Mouse (Mus musculus): ENCODE results near the gene Gm20547. TPM values are rescaled to one million over a fixed set of nuclear protein-coding genes. Genes with fewer than 3 reads are reported as not detected.

Gene Gm20547
- total RNA-seq (2023), result not detected

DNA sequence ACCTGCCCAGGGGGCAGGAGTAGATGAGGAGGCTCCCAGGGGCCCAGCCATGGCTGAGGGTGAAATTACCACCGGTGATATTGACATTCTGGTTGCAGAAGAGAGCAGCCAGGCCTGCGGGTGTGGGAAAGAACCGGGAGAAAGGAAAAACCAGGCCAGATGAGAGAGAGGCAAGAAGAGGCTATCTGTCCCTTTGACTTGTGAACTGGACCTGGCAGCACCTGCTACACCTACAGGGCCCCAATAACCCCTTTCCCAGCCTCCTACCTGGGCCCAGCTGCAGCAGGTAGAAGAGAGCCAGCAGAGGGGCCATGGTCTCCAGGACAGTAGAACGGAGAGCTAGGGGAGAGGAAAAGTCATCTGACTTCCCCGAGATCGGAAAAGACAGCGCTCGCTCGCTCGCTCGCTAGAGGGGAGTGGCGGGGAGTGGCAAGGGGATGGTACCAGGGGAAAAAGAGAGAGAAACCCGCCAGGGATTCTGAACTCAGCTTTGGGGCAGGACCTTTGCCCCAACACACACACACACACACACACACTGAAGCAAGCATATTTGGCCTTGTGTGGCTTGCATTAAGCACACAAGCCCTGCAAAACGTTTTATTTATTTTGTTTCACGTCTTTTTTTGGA lies at the start of gene Gm20547:
Gene Gm20547 (minus strand): TSS at position 360 of the 628 bp plus-strand sequence.

DNA sequence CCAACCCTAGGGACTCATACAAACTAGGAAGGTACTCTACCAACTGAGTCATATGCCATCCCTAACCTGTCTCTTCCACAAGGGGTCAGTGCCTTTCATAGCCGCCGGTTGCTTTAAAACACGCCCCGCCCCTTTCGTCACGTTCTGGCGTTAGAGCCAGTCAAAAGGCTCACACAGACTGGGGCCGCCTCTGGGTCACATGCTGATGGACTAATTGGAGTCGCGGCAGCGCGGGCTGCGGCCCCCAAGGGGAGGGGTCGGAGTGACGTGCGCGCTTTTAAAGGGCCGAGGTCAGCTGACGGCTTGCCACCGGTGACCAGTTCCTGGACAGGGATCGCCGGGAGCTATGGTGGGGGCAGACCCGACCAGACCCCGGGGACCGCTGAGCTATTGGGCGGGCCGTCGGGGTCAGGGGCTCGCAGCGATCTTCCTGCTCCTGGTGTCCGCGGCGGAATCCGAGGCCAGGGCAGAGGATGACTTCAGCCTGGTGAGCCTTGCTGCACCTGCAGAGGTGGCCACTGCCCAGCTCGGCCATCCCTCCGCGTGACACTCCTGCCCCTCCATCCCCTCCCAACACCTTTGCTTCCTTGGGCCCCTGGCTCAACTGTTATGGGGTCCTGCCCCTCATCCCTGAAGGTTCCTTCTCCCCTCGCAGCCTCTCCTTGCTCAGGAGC lies 49.4 kb upstream of the Gm20547 start, which contains the start of gene Neu1:
Gene Neu1 (plus strand): TSS at position 193 of the 674 bp plus-strand sequence.

DNA sequence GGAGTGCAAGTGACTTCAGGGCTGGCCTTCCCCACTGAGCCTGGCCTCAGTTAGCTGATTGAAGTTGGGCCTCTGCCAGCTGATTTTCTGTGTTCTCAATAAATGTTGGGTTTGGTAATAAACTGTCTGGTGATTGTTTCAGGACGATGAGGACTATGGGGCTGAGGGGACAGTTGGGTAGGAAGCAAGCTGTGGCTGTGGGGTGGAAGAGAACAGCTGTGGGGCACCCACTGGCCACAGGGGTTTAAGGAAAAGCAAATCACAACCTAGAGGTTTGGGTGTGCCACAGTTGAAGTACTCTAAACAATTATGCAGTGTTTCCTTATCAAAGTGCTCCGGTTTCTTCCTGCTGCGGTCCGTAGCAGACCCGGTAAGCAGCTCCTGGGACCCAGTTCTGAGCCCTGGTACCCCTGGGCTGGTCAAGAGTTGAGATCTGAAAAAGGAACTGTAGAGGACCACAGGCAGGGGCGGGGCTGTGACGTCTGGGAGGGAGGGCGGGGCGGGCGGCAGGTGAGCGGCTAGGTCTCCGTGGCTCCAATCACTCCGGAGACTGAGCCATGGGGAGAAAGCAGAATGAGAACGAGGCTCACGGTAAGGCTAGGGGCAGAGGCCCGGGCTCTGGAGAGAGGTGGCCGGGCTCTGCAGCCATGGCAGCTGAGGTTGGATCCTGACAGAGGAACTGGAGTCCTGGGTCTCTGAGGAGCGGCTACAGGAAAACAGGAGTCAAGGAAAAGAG lies 32.3 kb upstream of the Gm20547 start, which contains the start of gene Slc44a4:
Gene Slc44a4 (plus strand): TSS at position 537 of the 736 bp plus-strand sequence.

DNA sequence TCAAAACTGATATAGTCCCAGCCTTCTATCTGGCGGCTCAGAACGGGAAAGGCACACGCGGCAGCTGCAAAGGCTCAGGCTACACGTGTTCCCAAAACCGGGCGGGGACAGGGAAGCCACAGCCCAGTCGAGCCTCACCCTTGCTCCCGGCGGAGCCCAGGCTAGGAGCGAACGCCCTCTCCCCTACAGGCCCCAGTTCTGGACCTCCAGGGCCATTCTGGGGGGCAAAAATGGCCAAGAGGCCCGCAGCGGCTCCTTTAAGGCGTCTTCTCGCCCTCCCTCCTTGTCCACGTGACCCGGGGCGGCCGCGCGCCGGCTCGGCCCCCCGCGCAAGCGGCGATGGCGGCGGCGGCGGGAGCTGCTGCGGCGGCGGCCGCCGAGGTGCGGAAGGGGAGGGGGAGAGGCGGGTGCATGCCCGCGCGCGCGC lies 16.3 kb upstream of the Gm20547 start, which contains the start of the genes C2 and Ehmt2:
Gene C2 (minus strand): TSS at position 106 of the 427 bp plus-strand sequence.
Gene Ehmt2 (plus strand): TSS at position 310 of the 427 bp plus-strand sequence.

DNA sequence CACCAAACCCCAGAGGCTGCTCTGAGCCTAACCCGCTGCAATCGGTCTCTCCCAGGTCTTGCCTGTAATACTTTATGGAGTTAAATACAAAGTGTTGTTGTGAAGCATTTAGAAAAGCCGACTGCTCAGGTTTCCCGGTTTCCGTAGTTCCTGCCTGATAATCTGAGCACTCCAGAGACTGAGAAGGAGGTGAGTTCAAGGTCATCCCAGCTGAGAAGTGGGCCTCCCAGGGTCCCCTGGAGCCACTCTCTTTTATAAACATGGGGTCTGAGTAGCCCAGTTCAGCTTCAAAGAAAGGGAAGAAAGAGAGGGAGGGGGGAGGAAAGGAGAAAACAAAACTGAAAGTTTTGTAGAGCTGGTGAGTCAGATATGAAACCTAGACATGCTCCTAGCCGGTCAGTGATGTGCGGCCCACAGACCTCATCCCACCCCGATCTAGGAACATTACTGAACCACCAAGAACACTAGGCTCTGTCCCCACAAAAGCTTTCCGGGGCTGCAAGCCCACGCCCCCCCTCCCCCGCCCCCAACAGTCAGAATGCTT lies 2.4 kb downstream of the Gm20547 start, which contains the start of gene Zbtb12:
Gene Zbtb12 (plus strand): TSS at position 148 of the 544 bp plus-strand sequence.

DNA sequence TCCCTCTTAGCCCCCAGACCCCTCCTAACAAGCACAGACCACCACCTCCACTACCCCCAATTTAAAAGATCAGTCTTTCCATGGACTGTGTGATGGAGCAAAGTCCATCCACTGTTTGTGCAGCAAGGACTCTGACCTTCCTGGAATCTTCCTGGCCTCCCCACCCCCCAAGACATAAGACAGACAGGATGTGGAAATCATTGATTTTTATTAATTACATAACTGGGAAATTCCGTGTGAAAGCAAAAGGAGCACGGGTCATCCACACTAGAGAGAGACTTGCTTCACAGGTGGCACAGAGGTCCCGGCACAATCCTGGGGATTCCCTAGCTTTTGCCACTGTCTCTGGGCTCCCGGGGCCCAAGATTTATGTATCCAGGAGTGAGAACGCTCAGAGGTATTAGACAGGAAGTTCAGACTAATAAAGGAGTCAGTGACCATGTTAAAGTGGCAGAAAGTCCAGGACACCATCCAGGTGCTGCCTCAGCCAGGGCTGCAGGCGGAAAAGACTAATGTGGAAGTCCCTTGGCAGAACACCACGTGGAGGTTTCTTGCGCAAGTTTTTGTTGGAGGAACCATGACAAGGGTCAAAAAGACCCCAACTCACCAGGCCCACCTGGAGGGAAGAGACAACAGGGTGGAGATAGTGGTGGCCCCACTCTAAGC lies 19.3 kb downstream of the Gm20547 start, which contains the start of gene Cfb:
Gene Cfb (minus strand): TSS at position 103 of the 666 bp plus-strand sequence.

DNA sequence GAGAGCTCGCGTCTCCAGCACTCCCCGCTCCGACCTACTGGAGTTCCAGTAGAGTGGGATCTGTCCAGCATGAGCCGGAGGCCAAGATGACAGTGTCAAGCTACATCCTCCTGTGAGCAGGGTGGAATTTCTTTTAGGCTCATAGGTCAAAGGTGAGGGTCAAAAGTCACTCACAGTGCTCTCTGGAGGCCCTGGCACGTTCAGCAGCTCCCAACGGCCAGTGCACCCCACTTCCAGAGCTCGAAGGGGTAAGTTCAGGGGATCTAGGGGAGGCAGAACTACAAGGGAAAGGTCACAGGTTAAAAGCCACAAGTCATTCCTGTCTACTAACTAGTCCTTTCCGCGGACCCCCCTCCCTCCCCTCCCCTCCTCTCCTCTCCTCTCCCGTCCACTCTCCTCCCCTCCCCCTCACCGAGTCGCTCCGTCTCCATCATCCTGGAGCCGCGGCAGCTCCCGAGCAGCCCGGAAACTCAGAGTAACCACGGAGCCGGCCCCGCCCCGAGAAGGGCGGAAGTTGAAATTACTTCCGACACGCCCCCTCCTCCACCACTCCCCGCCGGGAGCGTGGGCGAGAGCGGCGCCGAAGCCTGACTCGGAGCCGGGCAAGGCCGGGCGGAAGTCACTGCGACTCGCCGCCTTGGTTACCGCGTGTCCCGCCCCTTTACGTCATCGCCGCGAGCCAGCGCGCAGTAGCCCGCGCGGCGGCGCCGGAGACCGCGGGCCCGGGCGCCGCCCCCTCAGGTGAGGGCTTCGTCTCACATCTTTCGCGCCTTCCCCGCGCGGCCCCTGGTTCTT lies 31.9 kb downstream of the Gm20547 start, which contains the start of the genes Skiv2l and Nelfe:
Gene Skiv2l (minus strand): TSS at position 489 of the 795 bp plus-strand sequence.
Gene Nelfe (plus strand): TSS at position 670 of the 795 bp plus-strand sequence.

DNA sequence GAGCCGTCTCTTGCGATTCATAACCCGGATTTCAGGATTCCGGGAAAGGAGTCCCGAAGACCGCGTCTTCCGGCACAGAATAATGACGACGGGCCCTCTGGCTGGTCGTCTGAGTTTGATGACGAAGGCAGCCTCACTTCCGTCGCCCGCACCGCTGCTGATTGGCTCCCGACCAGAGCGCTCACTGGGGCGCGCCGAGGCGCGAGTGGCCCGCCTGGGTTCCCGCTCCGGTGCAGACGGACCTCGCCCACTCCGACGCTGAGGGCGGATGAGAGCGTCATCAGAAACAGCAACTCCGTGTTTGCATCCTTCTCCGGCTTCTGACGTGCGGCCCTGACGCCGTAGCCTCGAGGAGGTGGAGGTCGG lies 45.0 kb downstream of the Gm20547 start, which contains the start of the genes Stk19 and Dxo:
Gene Stk19 (minus strand): TSS at position 90 of the 366 bp plus-strand sequence.
Gene Dxo (plus strand): TSS at position 164 of the 366 bp plus-strand sequence.

Other genes with a start within 250 kb of the Gm20547 start
- 10 to 100 TPM; 13.6 to 18.7 TPM for gene Fkbpl, start 237.3 kb downstream of the Gm20547 start, total RNA-seq (2023)
- 10 to 100 TPM; 59.5 to 60.4 TPM for gene Atf6b, start 234.9 kb downstream of the Gm20547 start, total RNA-seq (2023)
- under 1 TPM; 0.04 to 0.07 TPM for gene Tnxb, start 211.5 kb downstream of the Gm20547 start, total RNA-seq (2023)
- gene C4b, start 138.2 kb downstream of the Gm20547 start, total RNA-seq (2023), result under 1 TPM; 0.29 to 0.59 TPM
- not detected for gene Cyp21a1, start 77.5 kb downstream of the Gm20547 start, total RNA-seq (2023)
- gene Stk19, start 45.1 kb downstream of the Gm20547 start, total RNA-seq (2023), result 10 to 100 TPM; 34.1 to 39.4 TPM
- gene Dxo, start 45.0 kb downstream of the Gm20547 start, total RNA-seq (2023), result 10 to 100 TPM; 49.0 to 49.1 TPM
- 10 to 100 TPM; 66.2 to 72.1 TPM for gene Skiv2l, start 31.8 kb downstream of the Gm20547 start, total RNA-seq (2023)
- 10 to 100 TPM; 23.4 to 30.8 TPM for gene Nelfe, start 31.7 kb downstream of the Gm20547 start, total RNA-seq (2023)
- 1 to 10 TPM; 1.6 to 1.8 TPM for gene Cfb, start 19.5 kb downstream of the Gm20547 start, total RNA-seq (2023)
- 1 to 10 TPM; 2.8 to 3.9 TPM for gene Zbtb12, start 2.6 kb downstream of the Gm20547 start, total RNA-seq (2023)
- gene C2, start 16.2 kb upstream of the Gm20547 start, total RNA-seq (2023), result under 1 TPM in 1 of 2 experiments, not detected in 1; 0.24 TPM
- 10 to 100 TPM; 68.7 to 71.8 TPM for gene Ehmt2, start 16.4 kb upstream of the Gm20547 start, total RNA-seq (2023)
- not detected for gene Slc44a4, start 32.4 kb upstream of the Gm20547 start, total RNA-seq (2023)
- gene Neu1, start 49.2 kb upstream of the Gm20547 start, total RNA-seq (2023), result 10 to 100 TPM; 60.2 to 63.2 TPM
- 100 to 1,000 TPM in 1 of 2 experiments, 10 to 100 TPM in 1; 58.3 to 134 TPM for gene Hspa1b, start 77.2 kb upstream of the Gm20547 start, total RNA-seq (2023)
- not detected for gene Gm20481, start 87.9 kb upstream of the Gm20547 start, total RNA-seq (2023)
- gene Hspa1a, start 90.1 kb upstream of the Gm20547 start, total RNA-seq (2023), result 100 to 1,000 TPM in 1 of 2 experiments, 10 to 100 TPM in 1; 86.4 to 244 TPM
- gene Hspa1l, start 90.7 kb upstream of the Gm20547 start, total RNA-seq (2023), result under 1 TPM in 1 of 2 experiments, not detected in 1; 0.20 TPM
- gene Lsm2, start 99.8 kb upstream of the Gm20547 start, total RNA-seq (2023), result 10 to 100 TPM; 41.4 to 45.7 TPM
- gene Vars, start 118.9 kb upstream of the Gm20547 start, total RNA-seq (2023), result 10 to 100 TPM; 61.7 to 68.3 TPM
- under 1 TPM in 1 of 2 experiments, not detected in 1; 0.15 TPM for gene Vwa7, start 134.5 kb upstream of the Gm20547 start, total RNA-seq (2023)
- 1 to 10 TPM; 1.3 to 2.1 TPM for gene Sapcd1, start 146.0 kb upstream of the Gm20547 start, total RNA-seq (2023)
- 10 to 100 TPM; 11.5 to 12.5 TPM for gene Msh5, start 164.7 kb upstream of the Gm20547 start, total RNA-seq (2023)
- gene Clic1, start 167.9 kb upstream of the Gm20547 start, total RNA-seq (2023), result 100 to 1,000 TPM; 262 to 285 TPM
- 1 to 10 TPM; 2.5 to 3.1 TPM for gene Ddah2, start 177.0 kb upstream of the Gm20547 start, total RNA-seq (2023)
- 1 to 10 TPM in 1 of 2 experiments, not detected in 1; 1.0 TPM for gene Ly6g6c, start 183.3 kb upstream of the Gm20547 start, total RNA-seq (2023)
- gene Mpig6b, start 184.1 kb upstream of the Gm20547 start, total RNA-seq (2023), result under 1 TPM in 1 of 2 experiments, not detected in 1; 0.26 TPM
- gene Ly6g6e, start 194.9 kb upstream of the Gm20547 start, total RNA-seq (2023), result not detected
- not detected for gene Ly6g6d, start 196.0 kb upstream of the Gm20547 start, total RNA-seq (2023)
- gene Ly6g6f, start 203.6 kb upstream of the Gm20547 start, total RNA-seq (2023), result under 1 TPM in 1 of 2 experiments, not detected in 1; 0.35 TPM
- gene Abhd16a, start 207.2 kb upstream of the Gm20547 start, total RNA-seq (2023), result 10 to 100 TPM; 50.2 to 58.4 TPM
- not detected for gene Ly6g5c, start 226.2 kb upstream of the Gm20547 start, total RNA-seq (2023)
- gene Ly6g5b, start 233.4 kb upstream of the Gm20547 start, total RNA-seq (2023), result 10 to 100 TPM; 13.5 to 16.4 TPM
- 10 to 100 TPM; 20.2 to 26.5 TPM for gene Gpank1, start 239.4 kb upstream of the Gm20547 start, total RNA-seq (2023)
- gene Csnk2b, start 240.0 kb upstream of the Gm20547 start, total RNA-seq (2023), result 100 to 1,000 TPM; 172 TPM
- 10 to 100 TPM; 16.4 to 24.3 TPM for gene D17H6S53E, start 244.3 kb upstream of the Gm20547 start, total RNA-seq (2023)